Mouse (Mus musculus) granulocyte monocyte progenitor cell, adult 5-6 weeks (primary cell): ENCODE results near the gene Tmem246. TPM values are rescaled to one million over a fixed set of nuclear protein-coding genes. Genes with fewer than 3 reads are reported as not detected.
A peak's percentile ranks its signal among the peaks of the same experiment; 100 is the strongest.

Experiments
- ATAC-seq: replicated peaks from 2 replicates; pipeline ENCODE4 v1.8.0; 2016; ENCODE audit warnings: mild to moderate bottlenecking, moderate TSS enrichment, inconsistent platforms; ENCODE audit not compliant: poor library complexity, severe bottlenecking
- total RNA-seq, 2 experiments: library from RNA; stranded (forward) in 1 of 2; stranded (reverse) in 1 of 2; fragments of 200-712, 200-1000 nt in 1 of 2; fragments of >200 nt in 1 of 2; fragmentation: Nextera tagmentation in 1 of 2; gene quantifications; 2 replicates each; pipeline ENCODE4 v1.2.3; 2014 to 2017

The Tmem246 gene
- total RNA-seq, 2 experiments from 2014 or later, result not detected

- ATAC-seq, result no peak
Measured at GRCm38 (mm10) chr4:49583965-49584831, 13.5 kb downstream of the Tmem246 start.

DNA sequence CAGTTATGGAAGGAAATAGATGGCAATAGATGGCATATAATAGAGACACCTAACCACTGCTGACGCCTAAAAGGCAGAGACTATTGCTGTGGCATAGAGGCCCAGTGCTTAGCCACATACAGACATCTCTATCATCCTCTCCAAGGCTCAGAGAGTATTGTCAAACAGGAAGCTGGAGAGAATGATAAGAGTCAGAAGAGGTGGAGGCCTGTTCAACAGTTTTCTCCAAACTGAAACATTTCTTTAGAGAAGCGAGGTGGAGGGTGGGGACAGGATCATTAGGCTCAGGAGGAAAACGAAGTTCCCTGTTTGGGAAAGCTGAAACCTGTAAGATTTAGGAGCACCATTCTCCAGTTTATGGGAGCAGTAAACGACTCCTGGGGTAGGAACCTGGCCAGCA lies 16.4 kb downstream of the Tmem246 start:
- no peak for ATAC-seq

DNA sequence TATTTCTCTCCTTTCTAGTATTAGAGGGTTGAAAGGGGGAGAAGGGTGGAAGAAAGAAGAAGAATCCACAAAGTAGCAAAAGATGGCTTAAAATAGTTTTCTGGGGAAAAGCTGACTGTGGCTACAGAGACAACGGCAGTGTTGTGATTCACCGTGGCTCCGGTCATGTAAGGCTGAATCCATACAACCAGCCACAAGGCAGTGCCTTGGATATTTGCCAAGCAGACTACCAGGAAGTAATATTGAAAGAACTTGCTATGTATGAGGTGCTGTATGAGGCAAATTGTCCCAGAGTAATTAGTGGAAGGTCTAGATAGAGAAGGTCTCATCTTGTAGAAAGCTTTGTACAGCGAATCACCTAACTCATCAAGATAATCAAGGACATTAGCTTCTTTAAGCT lies 25.5 kb downstream of the Tmem246 start:
- no peak for ATAC-seq

- peak; percentile 100 for ATAC-seq
Measured at GRCm38 (mm10) chr4:49567613-49568012, 30.1 kb downstream of the Tmem246 start.

DNA sequence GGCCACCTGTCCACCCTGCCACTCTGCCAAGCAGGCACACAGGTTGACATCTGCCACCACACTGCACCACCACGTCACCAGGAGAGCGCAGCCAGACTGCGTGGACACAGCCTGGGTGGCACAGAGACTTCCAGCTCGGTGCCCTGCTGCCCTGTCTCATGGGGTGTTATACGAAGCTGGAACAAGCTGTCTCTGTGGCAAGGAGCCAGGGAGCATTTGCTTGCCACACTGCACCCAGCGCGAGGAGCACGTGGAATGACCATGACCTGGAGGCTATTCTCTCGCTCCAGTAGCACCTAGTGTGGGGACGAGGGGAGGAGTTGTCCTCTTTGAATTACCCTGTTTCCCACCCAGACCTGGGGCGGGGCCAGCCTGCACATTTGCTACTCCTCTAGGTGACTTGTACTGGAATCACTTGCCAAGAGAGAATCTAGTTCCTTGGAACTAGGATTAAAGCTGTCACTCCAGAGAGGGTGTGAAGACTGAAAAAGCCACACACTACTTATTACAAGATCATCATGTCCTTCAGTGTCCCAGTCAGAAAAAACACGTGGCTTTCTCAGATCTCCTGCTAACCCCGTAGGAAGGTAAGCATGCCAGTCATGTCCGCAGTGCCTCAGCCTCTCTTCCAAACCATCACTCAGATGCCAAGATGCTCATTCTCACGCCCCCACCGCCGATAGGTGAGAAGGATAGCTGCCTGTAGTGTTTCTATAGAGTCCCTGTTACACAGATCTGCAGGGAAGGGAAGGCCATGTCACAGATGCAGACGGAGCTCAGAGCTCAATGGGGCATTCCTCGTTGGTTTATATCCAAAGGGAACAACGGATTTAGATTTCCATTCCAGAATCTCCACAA lies 37.5 kb downstream of the Tmem246 start:
- ATAC-seq, result no peak

DNA sequence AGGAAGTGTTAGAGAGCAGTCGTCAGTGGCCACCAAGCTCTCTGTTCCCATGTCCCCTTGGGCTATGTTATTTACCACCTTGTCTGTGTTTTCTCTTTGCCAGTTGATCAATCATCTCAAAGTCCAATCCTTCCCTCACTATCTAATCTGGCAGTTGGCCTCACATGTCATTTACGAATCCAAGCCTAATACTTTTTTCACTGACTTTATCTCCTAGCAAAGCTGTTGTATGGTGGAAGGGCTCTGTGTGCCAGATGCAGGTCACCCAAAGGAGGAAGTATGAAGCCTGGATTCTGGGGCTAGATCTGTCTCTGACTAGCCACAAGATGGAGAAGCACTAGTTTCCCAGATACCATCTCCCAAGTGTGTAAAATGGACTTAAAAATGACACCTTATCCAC lies 39.5 kb downstream of the Tmem246 start:
- no peak for ATAC-seq

DNA sequence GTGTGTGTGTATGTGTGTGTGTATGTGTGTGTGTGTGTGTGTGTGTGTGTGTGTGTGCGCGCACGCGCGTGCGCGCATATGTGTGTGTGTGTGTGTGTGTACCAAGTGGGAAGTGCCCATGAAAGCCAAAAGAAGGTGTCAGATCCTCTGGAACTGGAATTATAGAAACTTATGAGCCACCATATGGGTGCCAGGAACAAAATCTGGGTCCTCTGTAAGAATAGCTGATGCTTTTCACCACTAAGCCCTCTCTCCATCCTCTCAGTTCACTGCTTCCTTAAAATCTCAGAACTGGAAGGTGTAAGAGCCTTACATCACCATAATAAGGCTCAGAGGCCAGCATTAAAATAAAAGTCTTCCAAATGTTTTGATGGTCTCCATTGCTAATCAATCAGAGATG lies 40.3 kb downstream of the Tmem246 start:
- ATAC-seq, result no peak

DNA sequence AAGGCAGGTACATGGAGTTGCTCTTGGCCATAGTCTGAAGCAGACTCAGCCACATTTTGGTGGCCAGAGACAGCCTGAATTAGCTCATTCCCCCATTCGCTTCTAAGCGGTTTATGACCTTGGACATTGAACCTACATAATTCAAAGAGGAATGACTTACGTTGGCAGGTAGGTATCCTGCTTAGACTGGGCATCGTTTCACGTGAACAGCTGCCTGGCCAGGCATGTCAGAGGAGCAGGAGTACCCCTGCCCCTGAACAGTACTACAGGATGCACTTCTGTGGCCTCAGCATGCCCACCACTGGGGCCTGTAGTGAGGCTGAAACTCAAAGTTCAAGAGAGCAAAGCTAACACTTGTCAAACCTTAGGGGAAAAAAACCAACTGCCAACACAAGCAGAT lies 44.3 kb downstream of the Tmem246 start:
- ATAC-seq, result no peak

DNA sequence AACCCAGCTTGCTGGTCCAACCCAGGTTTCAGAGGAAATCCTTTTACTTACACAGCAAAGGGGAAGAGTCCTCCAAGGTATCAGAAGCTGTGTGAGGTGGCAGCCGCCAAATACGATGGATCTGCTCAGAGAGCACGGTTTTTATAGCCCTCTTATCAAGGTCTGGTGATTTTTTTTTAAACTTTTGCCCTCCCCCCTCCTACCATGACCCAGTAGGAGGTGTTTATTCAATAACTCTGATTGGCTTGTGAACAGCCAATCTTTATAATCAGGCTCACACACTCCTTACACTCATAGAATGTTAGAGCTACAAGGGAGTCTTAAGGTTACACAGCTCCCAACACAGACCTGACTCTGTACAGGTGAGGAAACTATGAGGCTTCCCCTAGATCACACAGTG lies 48.3 kb downstream of the Tmem246 start, which contains the start of gene Aldob:
Gene Aldob (minus strand): TSS at position 164 of the 400 bp plus-strand sequence.
- no peak for ATAC-seq

GRCm38 (mm10) chr4:49547544-49548219 lies 50.0 kb downstream of the Tmem246 start:
- no peak for ATAC-seq

GRCm38 (mm10) chr4:49546873-49547543 lies 50.7 kb downstream of the Tmem246 start:
- no peak for ATAC-seq

GRCm38 (mm10) chr4:49546026-49546425 lies 51.6 kb downstream of the Tmem246 start:
- ATAC-seq, result no peak

GRCm38 (mm10) chr4:49540966-49541365 lies 56.7 kb downstream of the Tmem246 start:
- no peak for ATAC-seq

- ATAC-seq, result no peak
Measured at GRCm38 (mm10) chr4:49539665-49540064, 58.0 kb downstream of the Tmem246 start.

DNA sequence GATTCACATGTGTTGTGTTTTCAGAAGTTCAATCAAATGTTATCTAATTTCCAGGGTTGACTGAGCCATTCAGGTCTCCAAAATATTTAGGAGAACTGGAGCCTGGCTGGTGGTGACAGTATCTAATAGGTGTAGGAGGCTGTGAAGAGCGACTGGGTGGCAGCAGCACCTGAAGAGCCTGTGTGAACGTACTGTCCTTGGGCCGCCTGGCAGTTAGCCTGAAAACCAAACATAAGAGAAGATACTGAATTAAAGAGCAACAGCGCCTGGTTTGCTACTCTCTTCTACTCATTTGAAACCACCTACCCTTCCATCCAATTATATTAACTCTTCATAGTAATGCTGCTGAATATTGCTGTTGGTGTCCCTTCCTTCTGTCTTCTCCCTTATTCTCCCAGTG lies 61.0 kb downstream of the Tmem246 start:
- no peak for ATAC-seq

- no peak for ATAC-seq
Measured at GRCm38 (mm10) chr4:49535675-49536294, 61.9 kb downstream of the Tmem246 start.

DNA sequence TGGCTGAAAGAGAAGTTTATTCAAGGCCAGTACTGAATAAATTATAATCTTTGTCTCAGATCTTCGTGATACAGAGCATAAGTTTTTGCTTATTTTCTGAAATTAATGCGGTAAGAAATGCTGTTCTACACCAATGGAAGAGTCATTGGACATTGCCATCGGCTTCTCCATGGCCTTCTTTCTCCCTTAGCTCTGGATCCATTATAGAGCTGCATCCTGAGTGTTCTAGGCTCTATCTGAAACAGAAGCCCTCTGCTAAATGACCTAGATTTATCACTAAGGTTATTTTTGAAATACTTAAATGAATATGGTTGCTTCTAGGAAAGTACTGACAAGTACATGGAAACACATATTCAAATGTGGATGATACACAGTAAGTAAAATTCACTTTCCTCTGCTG lies 62.6 kb downstream of the Tmem246 start:
- no peak for ATAC-seq
